Mouse (Mus musculus) thymus, adult 2 months (tissue): ENCODE data around the gene Plcb1.

Experiments used
- CTCF ChIP-seq: fragments of 200-500 bp; IDR thresholded peaks from 2 replicates; pipeline ENCODE4 v1.5.1; 2012; ENCODE audit warnings: mild to moderate bottlenecking, control low read depth, low read length, moderate library complexity, borderline replicate concordance; ENCODE audit not compliant: control insufficient read depth, poor library complexity, insufficient read depth; ENCODE audit errors: extremely low read depth
- POLR2A ChIP-seq: fragments of 200-500 bp; IDR thresholded peaks from 2 replicates; pipeline ENCODE4 v1.6.1; 2012; ENCODE audit warnings: mild to moderate bottlenecking, low read length, control low read depth, moderate library complexity; ENCODE audit not compliant: control insufficient read depth, poor library complexity, insufficient read depth; ENCODE audit errors: extremely low read depth

DNA sequence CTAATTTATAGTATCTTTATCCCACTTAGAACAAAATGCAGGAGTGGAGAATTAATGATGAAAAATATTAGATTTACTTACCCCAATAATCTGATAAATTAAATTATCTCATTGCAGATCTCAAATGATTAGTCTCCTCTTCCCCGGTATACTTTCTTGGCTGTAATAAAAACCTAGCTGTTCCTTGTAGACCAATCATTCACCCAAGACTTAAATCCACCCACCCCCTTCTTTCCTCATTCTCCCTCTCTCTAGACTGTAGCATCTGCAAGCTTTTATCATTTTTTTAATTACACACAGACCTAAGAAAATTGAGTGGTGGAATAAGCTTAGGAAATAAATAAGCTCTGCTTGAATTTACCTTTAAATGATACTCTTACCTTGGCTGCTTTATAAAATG, 514.6 kb downstream of the Plcb1 start:
- no peak for TF ChIP-seq CTCF
- no peak for TF ChIP-seq POLR2A
